Mouse (Mus musculus) stomach, embryonic 16.5 days (tissue): ENCODE measurements around the gene 4930404H24Rik. TPM values are rescaled to one million over a fixed set of nuclear protein-coding genes. Genes with fewer than 3 reads are reported as not detected.
A peak's percentile ranks its signal among the peaks of the same experiment; 100 is the strongest.

Experiments used
- ATAC-seq: fragments of 200-750 bp; cut with Nextera tagmentation; 2 replicates; pipeline ENCODE4 v1.8.0; 2017; ENCODE audit warnings: moderate number of reproducible peaks, moderate TSS enrichment; ENCODE audit not compliant: insufficient read depth, low FRiP score
- H3K27ac ChIP-seq: fragments of 300-500 bp; sonication (generic); 2 replicates; pipeline ENCODE4 v1.5.1; 2014; ENCODE audit warnings: low read length
- H3K27me3 ChIP-seq: fragments of 300-500 bp; sonication (generic); 2 replicates; pipeline ENCODE4 v1.6.1; 2014; ENCODE audit warnings: low read length, control low read depth, mixed read lengths; ENCODE audit not compliant: control insufficient read depth, insufficient read depth
- H3K36me3 ChIP-seq: fragments of 300-500 bp; sonication (generic); 2 replicates; pipeline ENCODE4 v1.6.1; 2014; ENCODE audit warnings: low read length; ENCODE audit not compliant: control insufficient read depth, insufficient read depth
- H3K4me1 ChIP-seq: fragments of 300-500 bp; sonication (generic); 2 replicates; pipeline ENCODE4 v1.6.1; 2014; ENCODE audit warnings: low read length, control low read depth, mixed read lengths; ENCODE audit not compliant: control insufficient read depth, insufficient read depth
- H3K4me2 ChIP-seq: fragments of 300-500 bp; sonication (generic); 2 replicates; pipeline ENCODE4 v1.6.1; 2014; ENCODE audit warnings: low read depth, low read length, mixed read lengths
- H3K4me3 ChIP-seq: fragments of 300-500 bp; sonication (generic); replicated peaks from 2 replicates; pipeline ENCODE4 v1.5.1; 2014; ENCODE audit warnings: mild to moderate bottlenecking, low read length
- H3K9ac ChIP-seq: fragments of 300-500 bp; sonication (generic); 2 replicates; pipeline ENCODE4 v1.6.1; 2014; ENCODE audit warnings: low read length
- H3K9me3 ChIP-seq: fragments of 300-500 bp; sonication (generic); replicated peaks from 2 replicates; pipeline ENCODE4 v1.6.1; 2016; ENCODE audit warnings: low read length, control low read depth; ENCODE audit not compliant: control insufficient read depth
- WGBS: fragments of 180-500 bp; shearing (Covaris S2); extraction: QIAGEN DNeasy Blood & Tissue Kit; methylation state at CpG from one replicate; pipeline ENCODE4 v1.1.7; 2014; 5-methylcytosine and 5-hydroxymethylcytosine counted together
- polyA plus RNA-seq: library from polyadenylated mRNA; unstranded; fragments of >200 nt; fragmentation: Nextera tagmentation; extraction: Ambion mirVana; gene quantifications from 2 replicates; pipeline ENCODE4 v1.2.1, GENCODE M21; 2015

Gene 4930404H24Rik
- polyA plus RNA-seq, 1 experiment from 2014 or later: not detected

- Histone ChIP-seq H3K4me2 (no peak overlapping the region), H3K27me3 (no peaks in the 10 kb centered on the region), H3K36me3 (no peaks in the 10 kb centered on the region), H3K9ac (peak overlapping the region; percentile 18; the same call in 1 of the 2 replicates), H3K27ac (no peak overlapping the region), H3K9me3 (no peaks in the 10 kb centered on the region), H3K4me3 (no peak overlapping the region), H3K4me1 (peaks cover 9% of the 10 kb centered on the region; the same call in 1 of the 2 replicates)
- peak; percentile 51; the same call in 1 of the 2 replicates for ATAC-seq
- 55% methylated on average over 12 of the region's 12 CpGs for WGBS
Measured at GRCm38 (mm10) chr2:153453961-153454759, 38.4 kb upstream of the 4930404H24Rik start.

- Histone ChIP-seq H3K27me3 (no peaks in the 10 kb centered on the region), H3K27ac (no peak overlapping the region), H3K9ac (no peak overlapping the region), H3K4me3 (no peak overlapping the region), H3K4me2 (no peak overlapping the region), H3K4me1 (peaks cover 9% of the 10 kb centered on the region; the same call in 1 of the 2 replicates), H3K9me3 (no peaks in the 10 kb centered on the region), H3K36me3 (no peaks in the 10 kb centered on the region)
- WGBS: 69% methylated on average over 9 of the region's 9 CpGs
- ATAC-seq: no peak
Measured at GRCm38 (mm10) chr2:153454841-153455506, 37.6 kb upstream of the 4930404H24Rik start.

- H3K4me3 ChIP-seq: no peak overlapping the region
- no peak overlapping the region for H3K4me2 ChIP-seq
- H3K36me3 ChIP-seq: no peaks in the 10 kb centered on the region
- H3K27me3 ChIP-seq: no peaks in the 10 kb centered on the region
- 38% methylated on average over 4 of the region's 4 CpGs for WGBS
- no peaks in the 10 kb centered on the region for H3K9me3 ChIP-seq
- no peak for ATAC-seq
- peaks cover 9% of the 10 kb centered on the region; the same call in 1 of the 2 replicates for H3K4me1 ChIP-seq
- H3K9ac ChIP-seq: no peak overlapping the region
- peak overlapping the region; percentile 50 for H3K27ac ChIP-seq
Measured at GRCm38 (mm10) chr2:153457467-153457866, 35.1 kb upstream of the 4930404H24Rik start.

DNA sequence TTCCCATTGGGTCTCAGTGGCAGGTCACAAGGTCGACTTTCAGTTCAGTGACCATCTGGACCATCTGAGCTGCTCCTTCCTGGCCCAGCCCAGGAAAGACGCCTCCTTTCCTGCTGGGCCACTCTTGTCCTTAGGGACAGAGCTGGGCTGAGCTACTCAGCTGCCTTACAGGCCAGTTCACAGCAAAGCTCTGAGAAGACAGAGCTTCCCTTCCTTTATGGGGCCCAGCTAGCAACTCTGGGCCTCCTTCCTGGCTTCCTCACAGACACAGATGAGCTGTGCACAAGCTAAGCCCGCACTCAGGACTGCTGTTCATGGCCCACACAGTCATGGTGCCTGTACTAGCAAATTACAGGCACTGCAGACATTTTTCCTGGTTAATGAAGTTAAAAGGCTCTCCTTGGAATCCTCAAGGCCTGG, 34.6 kb upstream of the 4930404H24Rik start:
- no peaks in the 10 kb centered on the region for H3K36me3 ChIP-seq
- peak overlapping the region; percentile 50 for H3K27ac ChIP-seq
- peaks cover 9% of the 10 kb centered on the region; the same call in 1 of the 2 replicates for H3K4me1 ChIP-seq
- no peaks in the 10 kb centered on the region for H3K9me3 ChIP-seq
- H3K9ac ChIP-seq: peak overlapping the region; percentile 40; the same call in 1 of the 2 replicates
- H3K4me2 ChIP-seq: no peak overlapping the region
- ATAC-seq: peak; percentile 52; the same call in 1 of the 2 replicates
- 34% methylated on average over 3 of the region's 3 CpGs for WGBS
- no peak overlapping the region for H3K4me3 ChIP-seq
- H3K27me3 ChIP-seq: no peaks in the 10 kb centered on the region

- Histone ChIP-seq H3K9ac (no peak overlapping the region), H3K4me2 (no peak overlapping the region), H3K27ac (no peak overlapping the region), H3K9me3 (no peaks in the 10 kb centered on the region), H3K4me1 (no peaks in the 10 kb centered on the region), H3K27me3 (no peaks in the 10 kb centered on the region), H3K36me3 (no peaks in the 10 kb centered on the region), H3K4me3 (no peak overlapping the region)
- 77% methylated on average over 3 of the region's 3 CpGs for WGBS
- no peak for ATAC-seq
Measured at GRCm38 (mm10) chr2:153463257-153463656, 29.3 kb upstream of the 4930404H24Rik start.

GRCm38 (mm10) chr2:153467372-153467771, 25.2 kb upstream of the 4930404H24Rik start:
- 75% methylated on average over 1 of the region's 1 CpGs for WGBS
- H3K27me3 ChIP-seq: no peaks in the 10 kb centered on the region
- ATAC-seq: no peak

DNA sequence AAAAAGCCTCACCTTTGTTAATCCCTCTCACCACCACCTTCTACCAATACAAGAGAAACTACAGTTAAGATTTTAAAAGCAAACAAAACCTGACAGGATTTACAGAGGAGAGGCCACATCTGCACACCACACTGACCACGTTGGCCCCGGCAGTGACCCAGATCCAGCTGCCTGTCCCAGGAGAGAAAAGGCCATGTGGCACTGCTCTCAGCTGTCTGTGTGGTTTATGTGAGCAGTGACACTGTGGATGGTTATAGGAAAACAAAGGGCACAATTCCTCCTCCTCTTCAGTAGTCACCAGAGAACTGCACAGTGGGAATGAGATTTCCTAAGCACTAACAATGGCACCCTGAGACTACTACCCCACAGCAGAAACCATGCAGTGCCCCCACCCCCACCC, 23.3 kb upstream of the 4930404H24Rik start:
- Histone ChIP-seq H3K4me2 (no peak overlapping the region), H3K27me3 (no peaks in the 10 kb centered on the region), H3K27ac (no peak overlapping the region; the same call in 1 of the 2 replicates), H3K4me1 (peaks cover 15% of the 10 kb centered on the region), H3K4me3 (no peak overlapping the region), H3K9ac (no peak overlapping the region), H3K36me3 (no peaks in the 10 kb centered on the region), H3K9me3 (no peaks in the 10 kb centered on the region)
- 0 out of 2 replicates have a peak, but pooled peaks have one; percentile 26 for ATAC-seq
- 20% methylated on average over 2 of the region's 2 CpGs for WGBS

More at GRCm38 (mm10) chr2:153467372-153467771, 25.2 kb upstream of the 4930404H24Rik start:
- no peak overlapping the region for H3K4me2 ChIP-seq
- H3K9me3 ChIP-seq: no peaks in the 10 kb centered on the region
- peaks cover 15% of the 10 kb centered on the region for H3K4me1 ChIP-seq
- H3K9ac ChIP-seq: no peak overlapping the region
- H3K36me3 ChIP-seq: no peaks in the 10 kb centered on the region
- no peak overlapping the region for H3K4me3 ChIP-seq
- no peak overlapping the region for H3K27ac ChIP-seq

DNA sequence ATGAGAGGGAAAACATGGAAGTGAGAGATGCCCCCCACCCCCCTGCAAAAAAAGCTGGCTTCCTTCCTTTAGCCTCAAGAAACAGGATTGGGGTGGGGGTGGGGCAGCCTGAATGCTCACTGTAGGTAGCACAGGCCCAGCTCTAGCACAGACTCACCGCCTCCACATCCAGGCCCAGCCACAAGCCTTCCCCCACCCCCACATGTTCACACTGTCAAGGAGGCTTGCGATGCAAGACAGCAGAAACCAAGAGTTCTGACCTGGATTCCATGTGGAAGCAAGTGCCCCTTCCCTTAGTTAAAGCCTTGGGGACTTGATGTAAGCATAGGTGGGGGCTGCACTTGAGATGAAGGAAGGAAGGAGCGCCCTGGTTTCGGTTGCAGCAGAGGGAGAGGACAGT, 22.8 kb upstream of the 4930404H24Rik start:
- WGBS: 40% methylated on average over 4 of the region's 4 CpGs
- no peak overlapping the region for H3K27ac ChIP-seq
- H3K4me3 ChIP-seq: no peak overlapping the region
- H3K36me3 ChIP-seq: no peaks in the 10 kb centered on the region
- peak; percentile 38; the same call in 1 of the 2 replicates for ATAC-seq
- H3K4me1 ChIP-seq: peaks cover 20% of the 10 kb centered on the region
- H3K9ac ChIP-seq: no peak overlapping the region
- no peak overlapping the region for H3K4me2 ChIP-seq
- H3K9me3 ChIP-seq: no peaks in the 10 kb centered on the region
- H3K27me3 ChIP-seq: no peaks in the 10 kb centered on the region

- Histone ChIP-seq H3K36me3 (no peaks in the 10 kb centered on the region), H3K9ac (no peak overlapping the region), H3K4me2 (no peak overlapping the region), H3K4me1 (peaks cover 32% of the 10 kb centered on the region), H3K9me3 (no peaks in the 10 kb centered on the region), H3K27ac (no peak overlapping the region), H3K4me3 (no peak overlapping the region), H3K27me3 (no peaks in the 10 kb centered on the region)
- WGBS: 43% methylated on average over 3 of the region's 3 CpGs
- no peak for ATAC-seq
Measured at GRCm38 (mm10) chr2:153470983-153471382, 21.6 kb upstream of the 4930404H24Rik start.
